Mouse (Mus musculus) stomach, adult 2 months (tissue): ENCODE results near the gene Syne1. TPM values are rescaled to one million over a fixed set of nuclear protein-coding genes. Genes with fewer than 3 reads are reported as not detected.

ENCODE experiments used
- polyA plus RNA-seq: library from polyadenylated mRNA; depleted of rRNA; stranded (reverse); fragments of >200 nt; gene quantifications from 2 replicates; pipeline ENCODE4 v1.2.3, GENCODE M21; 2012; rRNA removed

Syne1 gene
- 3.2 and 6.3 TPM in 2 replicates for polyA plus RNA-seq

GRCm38 (mm10) chr10:5551382-5551781 lies at the start of gene Syne1:
TSS of gene Syne1 (minus strand) at chr10:5551482.

DNA sequence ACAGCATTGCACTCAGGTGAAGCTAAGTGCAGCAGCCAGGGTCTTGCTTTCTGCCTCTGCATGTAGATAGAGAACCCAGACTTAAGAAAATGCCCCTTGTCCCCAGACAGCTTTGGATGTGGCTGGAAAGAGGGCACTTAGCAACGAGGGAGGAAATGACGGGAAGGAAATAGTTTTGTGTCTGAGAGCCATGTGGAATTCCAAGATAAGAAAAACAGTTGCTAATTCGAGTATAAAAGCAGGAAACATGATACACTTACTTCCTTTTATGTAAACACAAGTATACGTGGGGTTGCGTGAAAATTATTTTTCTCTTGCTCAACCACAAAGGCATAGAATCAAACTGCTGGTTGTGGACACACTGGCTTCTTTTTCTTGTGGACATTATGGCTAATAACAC lies 42.2 kb upstream of the Syne1 start, which contains the start of gene Myct1:
Myct1 (plus strand) TSS at position 312 of the 400 bp plus-strand sequence.

DNA sequence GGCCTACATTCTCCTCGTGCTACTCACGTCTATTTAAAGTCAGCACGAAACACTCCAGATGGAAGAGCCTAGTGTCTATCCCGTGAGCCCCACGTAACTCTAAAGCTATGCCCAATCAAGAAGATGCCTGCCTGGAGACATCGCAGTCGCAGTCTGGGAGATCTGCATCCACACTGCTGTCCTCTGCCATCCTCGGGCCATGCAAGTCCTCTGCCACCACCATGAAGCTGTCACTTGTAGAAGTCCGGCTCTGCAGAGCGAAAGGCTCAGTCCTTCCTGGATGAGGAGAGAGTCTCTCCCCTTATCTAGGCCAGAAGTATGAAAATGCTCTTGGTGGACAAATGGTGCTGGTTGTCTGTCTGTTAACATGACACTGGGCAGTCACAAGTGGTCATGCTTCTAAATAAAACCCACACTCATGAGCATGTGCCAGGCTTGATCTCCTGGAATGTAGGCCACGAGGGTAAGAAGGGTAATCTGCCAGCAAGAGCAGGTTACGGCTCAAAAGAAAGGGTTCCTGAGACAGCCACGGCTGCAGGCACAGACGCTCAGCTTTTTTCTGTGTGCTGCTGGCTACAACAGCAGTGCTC lies 482.5 kb downstream of the Syne1 start, which contains the start of gene Gm10097:
Gm10097 (plus strand) TSS at position 517 of the 590 bp plus-strand sequence.

Other genes starting within 250 kb of the Syne1 start
- 1.0 and 1.2 TPM in 2 replicates for gene Myct1, start 42.3 kb upstream of the Syne1 start, polyA plus RNA-seq
- gene Vip, start 87.7 kb upstream of the Syne1 start, polyA plus RNA-seq, result 0.80 and 1.7 TPM in 2 replicates